Comparison of ENCODE assay signal across 27 mouse cellular contexts in the genomic region with DNA sequence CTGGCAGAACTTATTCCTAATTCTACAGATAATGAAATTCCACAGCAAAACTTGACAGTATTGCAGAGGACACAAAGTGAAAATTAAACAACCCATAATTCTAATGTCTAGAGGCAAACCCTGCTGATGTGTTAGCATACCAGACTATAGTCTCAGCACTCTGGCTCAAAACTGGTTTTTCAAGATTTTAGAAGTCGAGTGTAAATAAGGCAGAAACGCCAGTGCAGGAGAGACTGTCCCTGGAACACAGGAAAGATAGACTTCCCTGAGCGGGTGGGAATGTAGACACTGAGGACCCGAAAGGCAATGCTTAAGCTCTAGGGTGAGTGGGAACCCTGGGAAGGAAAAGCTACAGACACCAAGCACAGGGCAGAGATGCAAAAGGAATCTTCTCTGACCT. TPM values are rescaled to one million over a fixed set of nuclear protein-coding genes. Genes with fewer than 3 reads are reported as not detected.
DNase-seq lines count a peak whose midpoint lies in the region; ATAC-seq and TF ChIP-seq lines count a peak whose summit lies in the region.
"Had no signal": no experiment of that assay in that cellular context is flagged by ENCODE, and none has a peak within 500 bp of the region (broad histone marks: within the 10 kb centered on the region; RNA-seq: fewer than 3 reads in every experiment).

No protein-coding gene starts in this region.

- WGBS in intestine, embryonic 14.5 days = 72% methylated on average over 4 of the region's 4 CpGs
- 51% methylated on average over 4 of the region's 4 CpGs for WGBS in intestine, postnatal 0 days
- WGBS in lung, postnatal 0 days = 59% methylated on average over 4 of the region's 4 CpGs
- 75% methylated on average over 4 of the region's 4 CpGs for WGBS in stomach, embryonic 15.5 days
- 86% methylated on average over 4 of the region's 4 CpGs for WGBS in forebrain, embryonic 10.5 days

- no peak overlapping the region for H3K4me3 ChIP-seq in intestine, embryonic 14.5 days (ENCODE audit: low read depth, low read length)
- H3K4me3 ChIP-seq in intestine, postnatal 0 days (ENCODE audit: low read depth, low read length) = no peak overlapping the region
- H3K4me3 ChIP-seq in lung, postnatal 0 days (ENCODE audit: low read depth, low read length) = no peak overlapping the region
- no peak overlapping the region for H3K4me3 ChIP-seq in stomach, embryonic 15.5 days (replicated peaks)
- H3K4me3 ChIP-seq in forebrain, embryonic 10.5 days = no peak overlapping the region
- H3K4me3 ChIP-seq: embryonic facial prominence, embryonic 12.5 days; forebrain, embryonic 13.5 days; heart, embryonic 15.5 days; liver, embryonic 15.5 days; megakaryocyte, embryonic 14.5 days; midbrain, embryonic 12.5 days; neural tube, embryonic 13.5 days had no signal

- TF ChIP-seq CTCF in intestine, postnatal 0 days (IDR thresholded peaks at IDR 0.05; ENCODE audit: low read depth) = no peak
- TF ChIP-seq CTCF in lung, postnatal 0 days (IDR thresholded peaks at IDR 0.05) = no peak

- DNase-seq in intestine, embryonic 14.5 days (ENCODE audit: low spot score) = no peak
- DNase-seq in lung, postnatal 0 days (ENCODE audit: low spot score) = peak; percentile 68
- no peak for DNase-seq in lung, adult 18-20 months
- no peak for DNase-seq in forebrain, embryonic 10.5 days (ENCODE audit: extremely low spot score, low spot score)
- DNase-seq: adrenal gland, postnatal 14 days; cerebellum, adult 11 months; cerebellum, adult 9-10 months; cerebellum, postnatal 36 days; gastrocnemius, postnatal 10 days; kidney, adult 11 months; kidney, postnatal 4 days; layer of hippocampus, postnatal 36 days; lung, postnatal 36 days; thymus, adult 18-20 months; thymus, postnatal 25 days had no signal

- TF ChIP-seq EP300 in lung, postnatal 0 days (IDR thresholded peaks at IDR 0.05) = no peak

- peaks cover 75% of the 10 kb centered on the region for H3K36me3 ChIP-seq in intestine, embryonic 14.5 days (ENCODE audit: control insufficient read depth, insufficient read depth, low read length)
- H3K36me3 ChIP-seq in intestine, postnatal 0 days (ENCODE audit: control insufficient read depth, insufficient read depth) = peaks cover 24% of the 10 kb centered on the region
- no peaks in the 10 kb centered on the region for H3K36me3 ChIP-seq in lung, postnatal 0 days (ENCODE audit: insufficient read depth, low read length)
- H3K36me3 ChIP-seq in stomach, embryonic 15.5 days = peaks cover 10% of the 10 kb centered on the region; the same call in 1 of the 2 replicates
- H3K36me3 ChIP-seq in forebrain, embryonic 10.5 days (replicated peaks) = peaks cover 98% of the 10 kb centered on the region

- H3K9me3 ChIP-seq in intestine, embryonic 14.5 days (ENCODE audit: control insufficient read depth, low read length) = no peaks in the 10 kb centered on the region
- no peaks in the 10 kb centered on the region for H3K9me3 ChIP-seq in intestine, postnatal 0 days (ENCODE audit: control insufficient read depth)
- no peaks in the 10 kb centered on the region for H3K9me3 ChIP-seq in lung, postnatal 0 days (ENCODE audit: low read length)
- no peaks in the 10 kb centered on the region for H3K9me3 ChIP-seq in stomach, embryonic 15.5 days
- no peaks in the 10 kb centered on the region for H3K9me3 ChIP-seq in forebrain, embryonic 10.5 days
- H3K9me3 ChIP-seq: embryonic facial prominence, embryonic 12.5 days; forebrain, embryonic 13.5 days; heart, embryonic 15.5 days; liver, embryonic 15.5 days; midbrain, embryonic 12.5 days; neural tube, embryonic 13.5 days had no signal

- no peak overlapping the region for H3K4me2 ChIP-seq in intestine, embryonic 14.5 days (ENCODE audit: low read length)
- H3K4me2 ChIP-seq in intestine, postnatal 0 days (replicated peaks; ENCODE audit: low read depth) = no peak overlapping the region
- no peak overlapping the region for H3K4me2 ChIP-seq in lung, postnatal 0 days (replicated peaks; ENCODE audit: low read depth, low read length)
- H3K4me2 ChIP-seq in stomach, embryonic 15.5 days = no peak overlapping the region
- H3K4me2 ChIP-seq: embryonic facial prominence, embryonic 12.5 days; forebrain, embryonic 13.5 days; heart, embryonic 15.5 days; liver, embryonic 15.5 days; midbrain, embryonic 12.5 days; neural tube, embryonic 13.5 days had no signal

- H3K27me3 ChIP-seq in intestine, embryonic 14.5 days (replicated peaks; ENCODE audit: control insufficient read depth, insufficient read depth, low read length) = no peaks in the 10 kb centered on the region
- H3K27me3 ChIP-seq in intestine, postnatal 0 days (replicated peaks; ENCODE audit: control insufficient read depth, insufficient read depth, low read length) = no peaks in the 10 kb centered on the region
- H3K27me3 ChIP-seq in lung, postnatal 0 days (replicated peaks; ENCODE audit: insufficient read depth, low read length) = no peaks in the 10 kb centered on the region
- no peaks in the 10 kb centered on the region for H3K27me3 ChIP-seq in stomach, embryonic 15.5 days (replicated peaks)
- H3K27me3 ChIP-seq in forebrain, embryonic 10.5 days (ENCODE audit: poor library complexity, severe bottlenecking) = no peaks in the 10 kb centered on the region
- H3K27me3 ChIP-seq: embryonic facial prominence, embryonic 12.5 days; forebrain, embryonic 13.5 days; heart, embryonic 15.5 days; liver, embryonic 15.5 days; megakaryocyte, embryonic 14.5 days; midbrain, embryonic 12.5 days; neural tube, embryonic 13.5 days had no signal

- no peaks in the 10 kb centered on the region for H3K4me1 ChIP-seq in intestine, embryonic 14.5 days (replicated peaks; ENCODE audit: control insufficient read depth, insufficient read depth, low read length)
- no peaks in the 10 kb centered on the region for H3K4me1 ChIP-seq in intestine, postnatal 0 days (replicated peaks; ENCODE audit: control insufficient read depth, insufficient read depth, low read length)
- peaks cover 7% of the 10 kb centered on the region; the same call in 1 of the 2 replicates for H3K4me1 ChIP-seq in lung, postnatal 0 days (ENCODE audit: insufficient read depth, low read depth, low read length)
- H3K4me1 ChIP-seq in stomach, embryonic 15.5 days = no peaks in the 10 kb centered on the region
- no peaks in the 10 kb centered on the region for H3K4me1 ChIP-seq in forebrain, embryonic 10.5 days
- H3K4me1 ChIP-seq: embryonic facial prominence, embryonic 12.5 days; forebrain, embryonic 13.5 days; midbrain, embryonic 12.5 days; neural tube, embryonic 13.5 days had no signal

- ATAC-seq in intestine, embryonic 14.5 days (replicated peaks; ENCODE audit: low FRiP score, low TSS enrichment, low read depth) = no peak
- ATAC-seq in intestine, postnatal 0 days = no peak
- ATAC-seq in lung, postnatal 0 days = peak; percentile 65
- ATAC-seq in stomach, embryonic 15.5 days (ENCODE audit: insufficient read depth, low FRiP score, low read depth) = peak; percentile 43; the same call in 1 of the 2 replicates
- ATAC-seq in monocyte, adult 5-6 weeks (replicated peaks; ENCODE audit: insufficient number of reproducible peaks, low FRiP score, low TSS enrichment, poor library complexity, severe bottlenecking) = no peak
- ATAC-seq: forebrain, embryonic 13.5 days; hindbrain, embryonic 16.5 days had no signal

- H3K27ac ChIP-seq in intestine, embryonic 14.5 days (ENCODE audit: low read depth) = peak overlapping the region; percentile 54; the same call in 1 of the 2 replicates
- H3K27ac ChIP-seq in intestine, postnatal 0 days (ENCODE audit: low read depth, low read length) = no peak overlapping the region
- H3K27ac ChIP-seq in lung, postnatal 0 days (ENCODE audit: low read length) = peak overlapping the region; percentile 51; the same call in 1 of the 2 replicates
- peak overlapping the region; percentile 79 for H3K27ac ChIP-seq in stomach, embryonic 15.5 days
- no peak overlapping the region for H3K27ac ChIP-seq in forebrain, embryonic 10.5 days
- H3K27ac ChIP-seq: embryonic facial prominence, embryonic 12.5 days; forebrain, embryonic 13.5 days; heart, embryonic 15.5 days; kidney, postnatal 0 days; liver, embryonic 15.5 days; midbrain, embryonic 12.5 days; neural tube, embryonic 13.5 days had no signal

- H3K9ac ChIP-seq in intestine, embryonic 14.5 days (ENCODE audit: low read length) = no peak overlapping the region
- H3K9ac ChIP-seq in intestine, postnatal 0 days (ENCODE audit: low read depth, low read length) = no peak overlapping the region
- H3K9ac ChIP-seq in lung, postnatal 0 days (replicated peaks; ENCODE audit: low read depth) = no peak overlapping the region
- no peak overlapping the region for H3K9ac ChIP-seq in stomach, embryonic 15.5 days
- H3K9ac ChIP-seq: embryonic facial prominence, embryonic 12.5 days; forebrain, embryonic 13.5 days; heart, embryonic 15.5 days; liver, embryonic 15.5 days; midbrain, embryonic 12.5 days; neural tube, embryonic 13.5 days had no signal

RNA-seq across cellular contexts. Expression of a gene that starts 12.5 kb away (rescaled TPM):
- polyA plus RNA-seq in intestine, embryonic 14.5 days (2014; fragmentation: Nextera tagmentation; extraction: Ambion mirVana) = 6.2 and 6.7 TPM in 2 replicates
- polyA plus RNA-seq in intestine, postnatal 0 days (2015; fragmentation: Nextera tagmentation; extraction: Ambion mirVana) = 1.5 and 1.9 TPM in 2 replicates
- polyA plus RNA-seq in lung, postnatal 0 days (2015; fragmentation: Nextera tagmentation; extraction: Ambion mirVana) = 9.2 and 10.5 TPM in 2 replicates
- 5.1 and 5.2 TPM in 2 replicates for polyA plus RNA-seq in stomach, embryonic 15.5 days (2015; fragmentation: Nextera tagmentation; extraction: Ambion mirVana)
- total RNA-seq in monocyte, adult 5-6 weeks (2017) = 1.1 to 2.8 TPM (median 1.3 TPM) in 3 replicates
- 2.1 and 3.0 TPM in 2 replicates for polyA plus RNA-seq in forebrain, embryonic 10.5 days (2016; fragmentation: Nextera tagmentation; extraction: Ambion mirVana)

Comparison
In these comparisons a context has a peak if more than half of its experiments do, and no peak if none do; other contexts are left out.
1. H3K27ac ChIP-seq: peak in intestine, embryonic 14.5 days (single experiment), lung, postnatal 0 days (single experiment) and stomach, embryonic 15.5 days (single experiment); none in intestine, postnatal 0 days (single experiment) and forebrain, embryonic 10.5 days (single experiment).
2. ATAC-seq: peak in lung, postnatal 0 days (single experiment) and stomach, embryonic 15.5 days (single experiment); none in intestine, embryonic 14.5 days (single experiment), intestine, postnatal 0 days (single experiment) and monocyte, adult 5-6 weeks (single experiment).